Mouse (Mus musculus): ENCODE measurements around the gene Rnf224. TPM values are rescaled to one million over a fixed set of nuclear protein-coding genes. Genes with fewer than 3 reads are reported as not detected.

Rnf224 gene
- polyA plus RNA-seq, 1 experiment from 2014 or later: not detected

GRCm38 (mm10) chr2:25234050-25234449 lies 2.5 kb downstream of the Rnf224 start, which contains the start of gene Slc34a3:
Gene Slc34a3, minus strand, starts transcription at chr2:25234364.
- 84% methylated on average over 3 of the region's 3 CpGs for WGBS
- no peak for ATAC-seq (ENCODE audit: low FRiP score)

GRCm38 (mm10) chr2:25233421-25233820 lies 3.2 kb downstream of the Rnf224 start:
- H3K9me3 ChIP-seq: no peaks in the 10 kb centered on the region
- H3K27ac ChIP-seq: no peak overlapping the region
- no peak overlapping the region for H3K9ac ChIP-seq
- peaks cover 6% of the 10 kb centered on the region; the same call in 1 of the 2 replicates for H3K4me1 ChIP-seq
- ATAC-seq (ENCODE audit: low FRiP score): no peak
- H3K36me3 ChIP-seq (replicated peaks): no peaks in the 10 kb centered on the region
- H3K4me3 ChIP-seq (replicated peaks): no peak overlapping the region
- H3K27me3 ChIP-seq: peaks cover 49% of the 10 kb centered on the region
- H3K4me2 ChIP-seq: no peak overlapping the region
- 87% methylated on average over 4 of the region's 4 CpGs for WGBS

More at GRCm38 (mm10) chr2:25234050-25234449, 2.5 kb downstream of the Rnf224 start, which contains the start of gene Slc34a3:
- Histone ChIP-seq H3K36me3 (replicated peaks) (no peaks in the 10 kb centered on the region), H3K27ac (no peak within 1 kb of the TSS), H3K4me1 (peaks cover 2% of the 10 kb centered on the region; the same call in 1 of the 2 replicates), H3K27me3 (peaks cover 51% of the 10 kb centered on the region), H3K4me2 (no peak within 1 kb of the TSS), H3K9me3 (no peaks in the 10 kb centered on the region), H3K9ac (no peak within 1 kb of the TSS), H3K4me3 (replicated peaks) (no peak within 1 kb of the TSS)

GRCm38 (mm10) chr2:25231038-25231437 lies 5.5 kb downstream of the Rnf224 start:
- no peak overlapping the region for H3K4me2 ChIP-seq
- peaks cover 37% of the 10 kb centered on the region for H3K27me3 ChIP-seq
- ATAC-seq (ENCODE audit: low FRiP score): no peak
- no peak overlapping the region for H3K27ac ChIP-seq
- H3K9ac ChIP-seq: no peak overlapping the region
- WGBS: 56% methylated on average over 12 of the region's 12 CpGs
- H3K36me3 ChIP-seq (replicated peaks): no peaks in the 10 kb centered on the region
- H3K4me3 ChIP-seq (replicated peaks): no peak overlapping the region
- H3K4me1 ChIP-seq: peaks cover 6% of the 10 kb centered on the region
- H3K9me3 ChIP-seq: no peaks in the 10 kb centered on the region

GRCm38 (mm10) chr2:25230581-25230980 lies 6.0 kb downstream of the Rnf224 start:
- peaks cover 33% of the 10 kb centered on the region for H3K27me3 ChIP-seq
- H3K4me1 ChIP-seq: peaks cover 10% of the 10 kb centered on the region
- 90% methylated on average over 7 of the region's 7 CpGs for WGBS
- H3K4me3 ChIP-seq (replicated peaks): no peak overlapping the region
- no peak overlapping the region for H3K9ac ChIP-seq
- no peak for ATAC-seq (ENCODE audit: low FRiP score)
- no peaks in the 10 kb centered on the region for H3K9me3 ChIP-seq
- H3K36me3 ChIP-seq (replicated peaks): no peaks in the 10 kb centered on the region
- H3K27ac ChIP-seq: no peak overlapping the region
- H3K4me2 ChIP-seq: no peak overlapping the region

- 89% methylated on average over 5 of the region's 5 CpGs for WGBS
Observed at GRCm38 (mm10) chr2:25229582-25229981, 7.0 kb downstream of the Rnf224 start.

GRCm38 (mm10) chr2:25228995-25229530 lies 7.5 kb downstream of the Rnf224 start:
- Histone ChIP-seq H3K4me3 (replicated peaks) (no peak overlapping the region), H3K4me2 (peak overlapping the region; percentile 8; the same call in 1 of the 2 replicates), H3K27ac (peak overlapping the region; percentile 65; the same call in 1 of the 2 replicates), H3K9me3 (no peaks in the 10 kb centered on the region), H3K4me1 (peaks cover 14% of the 10 kb centered on the region), H3K27me3 (peaks cover 22% of the 10 kb centered on the region), H3K9ac (peak overlapping the region; percentile 12; the same call in 1 of the 2 replicates), H3K36me3 (replicated peaks) (no peaks in the 10 kb centered on the region)
- no peak for ATAC-seq (ENCODE audit: low FRiP score)
- 74% methylated on average over 6 of the region's 6 CpGs for WGBS

More at GRCm38 (mm10) chr2:25229582-25229981, 7.0 kb downstream of the Rnf224 start:
- H3K4me2 ChIP-seq: no peak overlapping the region
- H3K4me1 ChIP-seq: peaks cover 14% of the 10 kb centered on the region
- no peak overlapping the region for H3K4me3 ChIP-seq (replicated peaks)
- no peak for ATAC-seq (ENCODE audit: low FRiP score)
- H3K36me3 ChIP-seq (replicated peaks): no peaks in the 10 kb centered on the region
- H3K27ac ChIP-seq: no peak overlapping the region
- H3K9me3 ChIP-seq: no peaks in the 10 kb centered on the region
- H3K27me3 ChIP-seq: peaks cover 23% of the 10 kb centered on the region
- H3K9ac ChIP-seq: no peak overlapping the region

- Histone ChIP-seq H3K27me3 (peaks cover 22% of the 10 kb centered on the region), H3K4me1 (peaks cover 18% of the 10 kb centered on the region), H3K36me3 (replicated peaks) (no peaks in the 10 kb centered on the region), H3K27ac (peak overlapping the region; percentile 65; the same call in 1 of the 2 replicates), H3K9me3 (no peaks in the 10 kb centered on the region), H3K4me3 (replicated peaks) (peak overlapping the region; percentile 19), H3K4me2 (peak overlapping the region; percentile 35), H3K9ac (no peak overlapping the region)
- ATAC-seq (ENCODE audit: low FRiP score): no peak
- WGBS: 0% methylated on average over 7 of the region's 7 CpGs
Observed at GRCm38 (mm10) chr2:25228431-25228889, 8.1 kb downstream of the Rnf224 start.

GRCm38 (mm10) chr2:25227406-25227805 lies 9.2 kb downstream of the Rnf224 start:
- WGBS: 90% methylated on average over 4 of the region's 4 CpGs
- H3K36me3 ChIP-seq (replicated peaks): no peaks in the 10 kb centered on the region

GRCm38 (mm10) chr2:25226864-25227263 lies 9.7 kb downstream of the Rnf224 start:
- H3K4me3 ChIP-seq (replicated peaks): no peak overlapping the region
- H3K36me3 ChIP-seq (replicated peaks): peaks cover 5% of the 10 kb centered on the region
- H3K4me1 ChIP-seq: peaks cover 22% of the 10 kb centered on the region
- peaks cover 12% of the 10 kb centered on the region for H3K27me3 ChIP-seq
- 88% methylated on average over 5 of the region's 5 CpGs for WGBS
- no peak overlapping the region for H3K9ac ChIP-seq
- H3K27ac ChIP-seq: no peak overlapping the region
- no peak for ATAC-seq (ENCODE audit: low FRiP score)
- no peaks in the 10 kb centered on the region for H3K9me3 ChIP-seq
- no peak overlapping the region for H3K4me2 ChIP-seq

More at GRCm38 (mm10) chr2:25227406-25227805, 9.2 kb downstream of the Rnf224 start:
- no peak for ATAC-seq (ENCODE audit: low FRiP score)
- Histone ChIP-seq H3K4me2 (no peak overlapping the region), H3K27ac (no peak overlapping the region), H3K9ac (no peak overlapping the region), H3K4me3 (replicated peaks) (no peak overlapping the region), H3K4me1 (peaks cover 22% of the 10 kb centered on the region), H3K9me3 (no peaks in the 10 kb centered on the region), H3K27me3 (peaks cover 17% of the 10 kb centered on the region)

- Histone ChIP-seq H3K4me1 (peaks cover 22% of the 10 kb centered on the region), H3K27me3 (peaks cover 8% of the 10 kb centered on the region; the same call in 1 of the 2 replicates), H3K36me3 (replicated peaks) (peaks cover 13% of the 10 kb centered on the region), H3K9ac (peak overlapping the region; percentile 66; the same call in 1 of the 2 replicates), H3K9me3 (no peaks in the 10 kb centered on the region), H3K4me2 (peak overlapping the region; percentile 56), H3K4me3 (replicated peaks) (peak overlapping the region; percentile 90; the same call in 1 of the 2 replicates), H3K27ac (peak overlapping the region; percentile 99)
- WGBS: 75% methylated on average over 8 of the region's 8 CpGs
- ATAC-seq (ENCODE audit: low FRiP score): no peak
Observed at GRCm38 (mm10) chr2:25225811-25226379, 10.7 kb downstream of the Rnf224 start.

GRCm38 (mm10) chr2:25224766-25225752 lies 11.5 kb downstream of the Rnf224 start:
- peak overlapping the region; percentile 99 for H3K27ac ChIP-seq
- peak overlapping the region; percentile 90 for H3K4me3 ChIP-seq (replicated peaks)
- no peaks in the 10 kb centered on the region for H3K9me3 ChIP-seq
- peak overlapping the region; percentile 66 for H3K9ac ChIP-seq
- peaks cover 8% of the 10 kb centered on the region; the same call in 1 of the 2 replicates for H3K27me3 ChIP-seq
- peaks cover 22% of the 10 kb centered on the region for H3K4me1 ChIP-seq
- peak overlapping the region; percentile 56 for H3K4me2 ChIP-seq
- peaks cover 13% of the 10 kb centered on the region for H3K36me3 ChIP-seq (replicated peaks)
- ATAC-seq (ENCODE audit: low FRiP score): peak; percentile 98
- WGBS: 2% methylated on average over 39 of the region's 41 CpGs

GRCm38 (mm10) chr2:25224492-25224765 lies 12.2 kb downstream of the Rnf224 start, which contains the start of gene Tubb4b:
Gene Tubb4b, minus strand, starts transcription at chr2:25224702.
- Histone ChIP-seq H3K4me3 (replicated peaks) (peak within 1 kb of the TSS; percentile 90), H3K9ac (peak within 1 kb of the TSS; percentile 84), H3K36me3 (replicated peaks) (peaks cover 13% of the 10 kb centered on the region), H3K9me3 (no peaks in the 10 kb centered on the region), H3K4me2 (peak within 1 kb of the TSS; percentile 93), H3K27ac (peak within 1 kb of the TSS; percentile 99), H3K4me1 (peaks cover 22% of the 10 kb centered on the region), H3K27me3 (peaks cover 6% of the 10 kb centered on the region; the same call in 1 of the 2 replicates)
- under 1% methylated on average over 17 of the region's 17 CpGs for WGBS
- no peak for ATAC-seq (ENCODE audit: low FRiP score)

Measured in forebrain, embryonic 12.5 days (tissue).